Mouse (Mus musculus): ENCODE data around the gene Gphn. TPM values are rescaled to one million over a fixed set of nuclear protein-coding genes. Genes with fewer than 3 reads are reported as not detected.

Gene Gphn
- total RNA-seq (2014; rRNA removed) (52.6 and 59.4 TPM in 2 replicates), polyA plus RNA-seq (2012; rRNA removed) (31.6 and 33.5 TPM in 2 replicates)

DNA sequence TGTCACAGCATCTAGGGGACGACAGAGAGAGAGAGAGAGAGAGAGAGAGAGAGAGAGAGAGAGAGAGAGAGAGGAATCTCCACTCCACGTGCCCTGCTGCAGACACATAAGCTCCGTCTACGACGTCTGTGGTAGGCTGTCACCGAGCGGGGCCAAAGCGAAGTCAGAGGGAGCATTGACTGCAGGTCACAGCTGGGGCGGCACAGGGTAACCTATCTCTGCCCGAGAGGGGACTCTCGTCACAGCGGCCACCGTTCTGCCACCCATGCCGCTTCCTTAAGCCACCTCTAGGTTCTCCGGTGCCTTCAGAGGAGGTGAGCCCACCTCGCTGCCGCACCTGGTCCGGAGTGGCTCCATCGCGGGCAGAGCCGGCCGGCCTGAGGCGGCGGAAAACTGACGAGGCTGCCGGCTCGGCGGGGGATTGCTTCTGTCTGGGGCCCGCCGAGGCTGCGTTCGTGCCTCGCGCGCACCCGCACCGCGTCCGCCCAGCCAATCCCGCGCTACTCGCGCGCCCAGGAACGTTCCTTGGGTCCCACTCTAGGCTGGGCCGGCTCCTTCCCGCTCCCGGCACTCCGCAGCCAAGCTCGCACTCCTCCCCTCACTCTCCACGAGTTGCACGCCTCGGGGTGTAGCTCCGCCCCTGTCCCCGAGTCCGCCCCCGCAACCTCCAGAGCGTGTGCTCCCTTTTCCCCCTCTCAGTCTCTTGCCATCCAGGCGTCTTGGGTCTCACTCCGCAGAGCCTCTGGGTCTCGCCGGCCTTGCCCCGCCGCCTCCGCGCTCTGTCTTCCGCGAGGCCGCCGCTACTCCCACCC lies at the start of gene Gphn:
Gphn (plus strand) TSS at position 673 of the 812 bp plus-strand sequence.
- Histone ChIP-seq H3K27me3 (ENCODE audit: control insufficient read depth, insufficient read depth, low read length) (no peaks in the 10 kb centered on the region), H3K9ac (ENCODE audit: low read depth, low read length) (peak within 1 kb of the TSS; percentile 94), H3K79me2 (ENCODE audit: control insufficient read depth, insufficient read depth, low read length) (peaks cover 12% of the 10 kb centered on the region; the same call in 1 of the 2 replicates), H3K4me1 (ENCODE audit: control insufficient read depth, insufficient read depth, low read length) (peaks cover 6% of the 10 kb centered on the region; the same call in 1 of the 2 replicates), H3K27ac (replicated peaks; ENCODE audit: insufficient read depth, low read depth, low read length) (peak within 1 kb of the TSS; percentile 98), H3K36me3 (ENCODE audit: control insufficient read depth, insufficient read depth, low read length) (no peaks in the 10 kb centered on the region), H3K4me3 (ENCODE audit: insufficient read depth, low read depth, low read length) (peak within 1 kb of the TSS; percentile 95)
- under 1% methylated on average over 70 of the region's 70 CpGs for WGBS
- DNase-seq (ENCODE audit: extremely low read depth, low read depth, low spot score) = peak; percentile 90
- TF ChIP-seq CTCF (IDR thresholded peaks at IDR 0.05; ENCODE audit: low read depth, low read length) = 0 out of 2 replicates have a peak, but pooled peaks have one; percentile 0
- TF ChIP-seq POLR2A (IDR thresholded peaks at IDR 0.05; ENCODE audit: extremely low read depth, insufficient read depth, low read length) = peak; percentile 76; the same call in 1 of the 2 replicates

DNA sequence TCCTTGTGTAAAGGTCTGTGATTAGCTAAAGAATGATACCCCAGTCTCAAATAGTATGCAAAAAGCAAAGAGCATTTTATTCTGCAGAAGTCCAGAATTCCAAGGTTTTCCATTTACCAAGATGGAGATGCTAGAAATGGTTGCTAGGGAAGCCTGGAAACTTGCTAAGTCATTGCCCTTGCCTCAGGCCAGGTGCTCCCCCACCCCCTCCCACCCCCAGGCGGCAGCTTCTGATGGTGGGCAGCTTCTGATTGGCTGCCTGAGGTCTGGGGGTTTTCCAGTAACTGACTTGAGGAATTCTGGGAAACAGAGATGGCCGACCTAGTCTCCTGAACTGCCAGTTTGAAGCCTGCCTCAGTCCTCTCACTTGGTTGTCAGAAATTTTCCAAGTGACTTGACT lies 44.7 kb upstream of the Gphn start:
- Histone ChIP-seq H3K4me3 (ENCODE audit: insufficient read depth, low read depth, low read length) (no peak overlapping the region), H3K27ac (replicated peaks; ENCODE audit: insufficient read depth, low read depth, low read length) (no peak overlapping the region), H3K9ac (ENCODE audit: low read depth, low read length) (no peak overlapping the region), H3K79me2 (ENCODE audit: control insufficient read depth, insufficient read depth, low read length) (no peaks in the 10 kb centered on the region), H3K27me3 (ENCODE audit: control insufficient read depth, insufficient read depth, low read length) (no peaks in the 10 kb centered on the region), H3K36me3 (ENCODE audit: control insufficient read depth, insufficient read depth, low read length) (no peaks in the 10 kb centered on the region), H3K4me1 (ENCODE audit: control insufficient read depth, insufficient read depth, low read length) (no peaks in the 10 kb centered on the region)
- TF ChIP-seq CTCF (IDR thresholded peaks at IDR 0.05; ENCODE audit: low read depth, low read length) = no peak
- no peak for TF ChIP-seq POLR2A (IDR thresholded peaks at IDR 0.05; ENCODE audit: extremely low read depth, insufficient read depth, low read length)
- DNase-seq (ENCODE audit: extremely low read depth, low read depth, low spot score) = no peak
- WGBS = 79% methylated on average over 2 of the region's 2 CpGs

DNA sequence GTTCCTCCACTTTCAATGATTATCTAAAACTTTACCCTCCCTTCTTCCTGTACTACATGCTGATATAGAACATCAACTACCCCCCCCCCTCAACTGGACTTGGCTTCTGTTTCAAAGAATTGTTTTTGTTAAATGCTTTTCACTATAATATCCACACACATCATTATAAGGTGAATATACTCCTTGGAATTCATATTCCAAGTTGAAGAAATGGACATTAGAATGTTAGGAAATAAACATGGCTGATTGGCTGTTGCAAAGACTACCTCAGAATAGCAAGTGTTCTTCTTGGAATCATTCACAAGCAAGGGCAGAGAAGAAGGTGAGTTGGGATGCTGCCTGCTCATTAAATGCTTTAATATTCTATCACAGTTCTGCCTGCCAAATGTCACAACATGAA lies 32.2 kb upstream of the Gphn start, which contains the start of gene Gm6657:
Gm6657 (plus strand) TSS at position 301 of the 400 bp plus-strand sequence.
- Histone ChIP-seq H3K4me3 (ENCODE audit: insufficient read depth, low read depth, low read length) (no peak within 1 kb of the TSS), H3K9ac (ENCODE audit: low read depth, low read length) (no peak within 1 kb of the TSS), H3K27me3 (ENCODE audit: control insufficient read depth, insufficient read depth, low read length) (no peaks in the 10 kb centered on the region), H3K4me1 (ENCODE audit: control insufficient read depth, insufficient read depth, low read length) (no peaks in the 10 kb centered on the region), H3K79me2 (ENCODE audit: control insufficient read depth, insufficient read depth, low read length) (no peaks in the 10 kb centered on the region), H3K27ac (replicated peaks; ENCODE audit: insufficient read depth, low read depth, low read length) (no peak within 1 kb of the TSS), H3K36me3 (ENCODE audit: control insufficient read depth, insufficient read depth, low read length) (no peaks in the 10 kb centered on the region)
- DNase-seq (ENCODE audit: extremely low read depth, low read depth, low spot score) = no peak
- no peak for TF ChIP-seq POLR2A (IDR thresholded peaks at IDR 0.05; ENCODE audit: extremely low read depth, insufficient read depth, low read length)
- no peak for TF ChIP-seq CTCF (IDR thresholded peaks at IDR 0.05; ENCODE audit: low read depth, low read length)

DNA sequence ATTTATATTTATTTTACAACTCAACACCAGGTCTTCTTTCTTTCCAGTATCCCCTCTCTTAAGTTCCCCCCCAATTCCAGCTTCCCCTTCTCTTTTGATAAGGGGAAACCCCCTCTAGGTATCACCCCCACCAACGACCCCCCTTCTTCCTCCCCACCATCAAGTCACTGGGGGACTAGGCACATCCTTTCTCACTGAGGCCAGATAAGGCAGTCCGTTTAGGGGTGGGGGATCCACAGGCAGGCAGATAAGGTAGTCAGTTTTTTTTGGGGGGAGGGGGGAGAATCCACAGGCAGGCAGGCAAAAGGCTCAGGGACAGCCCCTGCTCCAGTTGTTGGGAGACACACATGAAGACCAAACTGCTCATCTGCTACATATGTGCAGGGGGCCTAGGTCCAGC lies 30.8 kb upstream of the Gphn start:
- no peaks in the 10 kb centered on the region for H3K79me2 ChIP-seq (ENCODE audit: control insufficient read depth, insufficient read depth, low read length)
- WGBS = 39% methylated on average over 2 of the region's 2 CpGs
- no peak overlapping the region for H3K4me3 ChIP-seq (ENCODE audit: insufficient read depth, low read depth, low read length)
- no peak for TF ChIP-seq POLR2A (IDR thresholded peaks at IDR 0.05; ENCODE audit: extremely low read depth, insufficient read depth, low read length)
- TF ChIP-seq CTCF (IDR thresholded peaks at IDR 0.05; ENCODE audit: low read depth, low read length) = no peak
- H3K4me1 ChIP-seq (ENCODE audit: control insufficient read depth, insufficient read depth, low read length) = no peaks in the 10 kb centered on the region
- H3K9ac ChIP-seq (ENCODE audit: low read depth, low read length) = no peak overlapping the region
- no peak overlapping the region for H3K27ac ChIP-seq (replicated peaks; ENCODE audit: insufficient read depth, low read depth, low read length)
- DNase-seq (ENCODE audit: extremely low read depth, low read depth, low spot score) = no peak
- no peaks in the 10 kb centered on the region for H3K27me3 ChIP-seq (ENCODE audit: control insufficient read depth, insufficient read depth, low read length)
- H3K36me3 ChIP-seq (ENCODE audit: control insufficient read depth, insufficient read depth, low read length) = no peaks in the 10 kb centered on the region

DNA sequence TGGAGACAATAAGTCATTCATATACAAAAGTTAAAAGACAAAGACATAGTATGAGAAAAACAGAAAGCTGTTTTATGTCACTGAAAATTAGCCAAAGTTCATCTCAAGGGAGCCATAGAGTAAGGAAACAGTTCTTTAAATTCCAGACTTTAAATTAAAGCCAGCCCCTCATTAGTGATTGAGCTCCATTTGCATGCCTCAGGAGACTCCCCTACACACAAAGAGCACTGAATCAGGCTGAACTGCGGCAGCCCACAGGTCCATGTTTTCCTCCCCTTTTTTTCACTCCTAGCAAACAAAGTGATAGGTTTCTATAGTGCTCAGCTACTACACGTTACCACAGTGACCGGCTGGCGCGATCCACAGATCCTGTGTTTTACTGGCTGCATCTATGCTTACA lies 22.5 kb upstream of the Gphn start:
- Histone ChIP-seq H3K9ac (ENCODE audit: low read depth, low read length) (no peak overlapping the region), H3K27me3 (ENCODE audit: control insufficient read depth, insufficient read depth, low read length) (no peaks in the 10 kb centered on the region), H3K36me3 (ENCODE audit: control insufficient read depth, insufficient read depth, low read length) (no peaks in the 10 kb centered on the region), H3K4me3 (ENCODE audit: insufficient read depth, low read depth, low read length) (no peak overlapping the region), H3K79me2 (ENCODE audit: control insufficient read depth, insufficient read depth, low read length) (no peaks in the 10 kb centered on the region), H3K4me1 (ENCODE audit: control insufficient read depth, insufficient read depth, low read length) (peaks cover 9% of the 10 kb centered on the region), H3K27ac (replicated peaks; ENCODE audit: insufficient read depth, low read depth, low read length) (no peak overlapping the region)
- WGBS = 79% methylated on average over 5 of the region's 5 CpGs
- no peak for TF ChIP-seq POLR2A (IDR thresholded peaks at IDR 0.05; ENCODE audit: extremely low read depth, insufficient read depth, low read length)
- TF ChIP-seq CTCF (IDR thresholded peaks at IDR 0.05; ENCODE audit: low read depth, low read length) = no peak
- DNase-seq (ENCODE audit: extremely low read depth, low read depth, low spot score) = no peak

Data from liver, adult 2 months (tissue).